Mouse (Mus musculus) heart, embryonic 15.5 days (tissue): ENCODE data around the gene Oxsr1. TPM values are rescaled to one million over a fixed set of nuclear protein-coding genes. Genes with fewer than 3 reads are reported as not detected.
"Not testable (repeated sequence)": the region's sequence is repeated elsewhere in the genome, so short reads cannot be mapped to it uniquely, and the experiment has no call there.

Experiments used
- ATAC-seq: fragments of 200-750 bp; cut with Nextera tagmentation; replicated peaks from 2 replicates; pipeline ENCODE4 v1.8.0; 2017; ENCODE audit warnings: low read depth, moderate TSS enrichment; ENCODE audit not compliant: insufficient number of reproducible peaks, insufficient read depth, low FRiP score
- H3K27ac ChIP-seq: fragments of 300-500 bp; sonication (generic); 2 replicates; pipeline ENCODE4 v1.5.1; 2015; ENCODE audit warnings: mild to moderate bottlenecking, inconsistent platforms
- H3K27me3 ChIP-seq: fragments of 300-500 bp; sonication (generic); 2 replicates; pipeline ENCODE4 v1.6.1; 2015; ENCODE audit warnings: inconsistent platforms
- H3K36me3 ChIP-seq: fragments of 300-500 bp; sonication (generic); 2 replicates; pipeline ENCODE4 v1.6.1; 2015; ENCODE audit warnings: mild to moderate bottlenecking, inconsistent platforms
- H3K4me1 ChIP-seq: fragments of 300-500 bp; sonication (generic); replicated peaks from 2 replicates; pipeline ENCODE4 v1.6.1; 2015; ENCODE audit warnings: inconsistent platforms
- H3K4me2 ChIP-seq: fragments of 300-500 bp; sonication (generic); 2 replicates; pipeline ENCODE4 v1.6.1; 2015; ENCODE audit warnings: inconsistent platforms, mild to moderate bottlenecking, moderate library complexity
- H3K4me3 ChIP-seq: fragments of 300-500 bp; sonication (generic); 2 replicates; pipeline ENCODE4 v1.5.1; 2015; ENCODE audit warnings: mild to moderate bottlenecking, inconsistent platforms
- H3K9ac ChIP-seq: fragments of 300-500 bp; sonication (generic); 2 replicates; pipeline ENCODE4 v1.6.1; 2015; ENCODE audit warnings: mild to moderate bottlenecking, inconsistent platforms
- H3K9me3 ChIP-seq: fragments of 300-500 bp; sonication (generic); replicated peaks from 2 replicates; pipeline ENCODE4 v1.6.1; 2016; ENCODE audit warnings: inconsistent platforms
- WGBS: fragments of 180-500 bp; shearing (Covaris S2); methylation state at CpG from one replicate; pipeline ENCODE4 v1.1.7; 2015; ENCODE audit warnings: mixed read lengths; 5-methylcytosine and 5-hydroxymethylcytosine counted together
- polyA plus RNA-seq: library from polyadenylated mRNA; unstranded; fragments of >200 nt; fragmentation: Nextera tagmentation; extraction: Ambion mirVana; gene quantifications from 2 replicates; pipeline ENCODE4 v1.2.1, GENCODE M21; 2015

Oxsr1 gene
- polyA plus RNA-seq, 1 experiment from 2014 or later: 6.7 TPM

GRCm38 (mm10) chr9:119243981-119244380, 78.2 kb downstream of the Oxsr1 start:
- Histone ChIP-seq H3K9ac (no peak overlapping the region), H3K4me2 (no peak overlapping the region), H3K4me1 (no peaks in the 10 kb centered on the region), H3K9me3 (no peaks in the 10 kb centered on the region), H3K4me3 (no peak overlapping the region), H3K27ac (no peak overlapping the region), H3K27me3 (no peaks in the 10 kb centered on the region), H3K36me3 (peaks cover 54% of the 10 kb centered on the region)
- 92% methylated on average over 3 of the region's 3 CpGs for WGBS
- no peak for ATAC-seq

GRCm38 (mm10) chr9:119241169-119241865, 80.9 kb downstream of the Oxsr1 start:
- no peak overlapping the region for H3K4me3 ChIP-seq
- 78% methylated on average over 11 of the region's 11 CpGs for WGBS
- no peaks in the 10 kb centered on the region for H3K9me3 ChIP-seq
- no peaks in the 10 kb centered on the region for H3K27me3 ChIP-seq
- H3K36me3 ChIP-seq: peaks cover 51% of the 10 kb centered on the region
- H3K27ac ChIP-seq: no peak overlapping the region
- no peak for ATAC-seq
- H3K9ac ChIP-seq: no peak overlapping the region
- H3K4me1 ChIP-seq: no peaks in the 10 kb centered on the region
- H3K4me2 ChIP-seq: no peak overlapping the region

GRCm38 (mm10) chr9:119240286-119240997, 81.8 kb downstream of the Oxsr1 start:
- no peaks in the 10 kb centered on the region for H3K9me3 ChIP-seq
- no peak overlapping the region for H3K27ac ChIP-seq
- no peak overlapping the region for H3K4me3 ChIP-seq
- no peak for ATAC-seq
- H3K36me3 ChIP-seq: peaks cover 46% of the 10 kb centered on the region
- H3K4me1 ChIP-seq: no peaks in the 10 kb centered on the region
- no peak overlapping the region for H3K9ac ChIP-seq
- no peak overlapping the region for H3K4me2 ChIP-seq
- no peaks in the 10 kb centered on the region for H3K27me3 ChIP-seq
- whole genome bisulfite sequencing: 84% methylated on average over 10 of the region's 10 CpGs

DNA sequence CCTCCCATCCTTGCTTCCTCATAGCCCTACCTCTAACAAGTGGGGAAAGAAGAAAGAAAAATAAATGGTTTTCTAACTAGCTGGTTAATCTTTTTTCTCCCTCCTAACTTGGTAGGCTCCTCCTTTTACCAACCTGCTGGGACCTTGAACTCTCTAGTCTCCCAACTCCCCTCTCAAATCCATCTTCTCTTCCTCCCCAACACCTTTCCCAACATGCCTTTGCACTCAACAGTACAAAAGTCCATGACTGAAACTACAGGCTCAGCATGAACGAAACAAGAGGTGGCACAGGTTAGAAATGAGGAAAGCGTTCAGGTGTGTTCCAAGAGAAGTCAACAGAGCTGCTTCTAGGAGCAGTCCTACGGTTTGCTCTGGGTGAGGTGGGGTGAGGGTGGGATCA, 83.0 kb downstream of the Oxsr1 start:
- Histone ChIP-seq H3K36me3 (peaks cover 40% of the 10 kb centered on the region), H3K4me2 (no peak overlapping the region), H3K27ac (no peak overlapping the region), H3K4me1 (no peaks in the 10 kb centered on the region), H3K27me3 (no peaks in the 10 kb centered on the region), H3K9ac (no peak overlapping the region), H3K9me3 (no peaks in the 10 kb centered on the region), H3K4me3 (no peak overlapping the region)
- ATAC-seq: no peak
- 98% methylated on average over 3 of the region's 3 CpGs for WGBS

DNA sequence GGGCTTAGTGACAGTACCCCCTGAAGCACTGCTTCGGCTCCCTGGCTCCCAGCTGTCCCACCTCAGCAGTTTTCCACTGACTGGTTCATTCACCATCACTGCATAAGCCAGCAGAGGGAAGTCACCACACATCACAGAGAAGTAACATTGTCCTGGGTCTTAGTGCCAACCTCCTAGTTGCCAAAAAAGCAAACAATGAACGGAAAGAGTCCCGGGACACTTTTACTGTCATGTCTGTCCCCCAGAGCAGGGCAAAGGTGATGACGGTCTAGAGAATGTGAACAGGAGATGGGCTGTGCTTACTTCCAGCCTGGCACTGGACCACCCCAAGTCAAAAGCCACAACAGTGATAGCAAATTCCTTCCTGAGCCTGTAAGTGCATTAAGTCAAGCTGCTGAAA, 83.4 kb downstream of the Oxsr1 start:
- no peaks in the 10 kb centered on the region for H3K4me1 ChIP-seq
- no peaks in the 10 kb centered on the region for H3K9me3 ChIP-seq
- no peak for ATAC-seq
- H3K4me2 ChIP-seq: no peak overlapping the region
- H3K9ac ChIP-seq: no peak overlapping the region
- H3K36me3 ChIP-seq: peaks cover 35% of the 10 kb centered on the region
- no peak overlapping the region for H3K4me3 ChIP-seq
- WGBS: 83% methylated on average over 4 of the region's 4 CpGs
- no peak overlapping the region for H3K27ac ChIP-seq
- H3K27me3 ChIP-seq: no peaks in the 10 kb centered on the region

GRCm38 (mm10) chr9:119231552-119231951, 90.7 kb downstream of the Oxsr1 start:
- Histone ChIP-seq H3K9ac (no peak overlapping the region), H3K9me3 (no peaks in the 10 kb centered on the region), H3K27me3 (no peaks in the 10 kb centered on the region), H3K4me1 (no peaks in the 10 kb centered on the region), H3K27ac (no peak overlapping the region), H3K4me3 (no peak overlapping the region), H3K36me3 (no peaks in the 10 kb centered on the region), H3K4me2 (no peak overlapping the region)
- 94% methylated on average over 7 of the region's 7 CpGs for WGBS
- ATAC-seq: no peak

DNA sequence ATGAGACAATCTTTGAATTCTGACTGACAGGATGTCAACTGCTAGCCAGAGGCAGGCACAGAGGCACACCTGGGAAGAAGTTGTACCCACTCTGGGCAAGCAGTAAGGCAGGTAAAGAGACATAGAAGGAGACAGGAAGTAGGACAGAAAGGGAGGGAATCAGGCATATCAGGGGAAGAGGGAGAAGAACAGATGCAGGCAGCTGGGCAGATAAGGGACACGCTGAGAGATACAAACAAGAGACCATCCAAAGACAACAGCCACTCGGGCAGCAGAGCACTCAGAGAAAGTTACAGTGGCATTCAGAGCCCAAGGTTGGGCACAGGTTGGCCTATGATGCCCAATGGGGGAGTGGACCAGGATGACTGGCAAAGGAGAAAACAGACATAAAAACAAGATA, 91.4 kb downstream of the Oxsr1 start:
- Histone ChIP-seq H3K9ac (no peak overlapping the region), H3K27ac (no peak overlapping the region), H3K4me1 (no peaks in the 10 kb centered on the region), H3K9me3 (no peaks in the 10 kb centered on the region), H3K4me3 (no peak overlapping the region), H3K36me3 (peaks cover 4% of the 10 kb centered on the region; the same call in 1 of the 2 replicates), H3K27me3 (no peaks in the 10 kb centered on the region), H3K4me2 (no peak overlapping the region)
- no peak; the same call in 1 of the 2 replicates for ATAC-seq
- WGBS: 61% methylated on average over 2 of the region's 2 CpGs

GRCm38 (mm10) chr9:119220249-119220648, 102.0 kb downstream of the Oxsr1 start:
- no peak for ATAC-seq
- Histone ChIP-seq H3K4me1 (no peaks in the 10 kb centered on the region), H3K9ac (no peak overlapping the region), H3K36me3 (peaks cover 3% of the 10 kb centered on the region; the same call in 1 of the 2 replicates), H3K4me3 (no peak overlapping the region), H3K27ac (no peak overlapping the region), H3K27me3 (no peaks in the 10 kb centered on the region), H3K9me3 (no peaks in the 10 kb centered on the region; the same call in 1 of the 2 replicates), H3K4me2 (no peak overlapping the region)
- 75% methylated on average over 4 of the region's 4 CpGs for WGBS

- H3K27ac ChIP-seq: no peak overlapping the region
- peaks cover 1% of the 10 kb centered on the region; the same call in 1 of the 2 replicates for H3K36me3 ChIP-seq
- no peaks in the 10 kb centered on the region for H3K4me1 ChIP-seq
- H3K9me3 ChIP-seq: no peaks in the 10 kb centered on the region; the same call in 1 of the 2 replicates
- no peak overlapping the region for H3K4me2 ChIP-seq
- H3K27me3 ChIP-seq: no peaks in the 10 kb centered on the region
- no peak for ATAC-seq
- no peak overlapping the region for H3K4me3 ChIP-seq
- no peak overlapping the region for H3K9ac ChIP-seq
- WGBS: 52% methylated on average over 2 of the region's 2 CpGs
Measured at GRCm38 (mm10) chr9:119219667-119220066, 102.6 kb downstream of the Oxsr1 start.

DNA sequence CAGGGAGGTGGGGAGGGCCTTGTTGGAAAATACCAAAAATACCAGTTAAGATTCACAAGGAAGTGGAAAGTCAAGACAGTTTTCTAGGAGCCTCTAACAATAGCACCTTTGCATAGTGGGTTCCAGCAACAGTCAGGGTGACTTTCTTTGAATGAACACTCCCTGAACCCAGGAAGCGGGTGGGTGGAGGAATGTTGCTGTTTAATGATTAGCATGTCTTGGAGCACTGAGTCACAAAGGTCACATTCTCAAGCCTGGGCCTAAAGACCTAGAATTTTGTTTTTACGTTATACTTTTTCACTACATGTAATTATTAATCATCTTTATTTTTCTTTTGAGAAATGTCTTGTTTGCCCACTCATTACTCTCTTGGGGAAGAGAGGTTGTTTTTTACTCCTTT, 106.9 kb downstream of the Oxsr1 start:
- not testable (repeated sequence) for H3K4me3 ChIP-seq, ATAC-seq, H3K9ac ChIP-seq, H3K27me3 ChIP-seq, H3K27ac ChIP-seq, H3K4me1 ChIP-seq, H3K36me3 ChIP-seq, H3K4me2 ChIP-seq, H3K9me3 ChIP-seq
- WGBS: 88% methylated on average over 2 of the region's 2 CpGs

DNA sequence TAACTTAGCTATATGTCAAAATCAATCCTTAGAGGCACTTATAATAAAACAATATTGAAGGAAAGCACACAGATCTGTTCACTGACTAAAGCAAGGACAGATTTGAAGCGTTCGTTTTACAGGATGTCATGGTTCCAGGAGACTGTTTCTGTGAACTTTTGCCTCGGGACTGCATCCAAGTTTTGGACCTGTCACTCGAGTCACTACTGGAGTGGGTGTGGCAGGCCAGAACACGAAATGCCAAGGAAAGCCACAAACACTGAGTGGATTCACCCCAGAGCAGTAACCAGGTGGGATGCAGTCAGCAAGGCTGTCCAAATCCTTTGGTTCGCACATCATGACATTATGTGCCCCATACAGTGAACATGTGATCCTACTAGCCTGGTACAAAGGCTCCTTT, 107.6 kb downstream of the Oxsr1 start:
- Histone ChIP-seq H3K27me3 (no peaks in the 10 kb centered on the region), H3K4me3 (no peak overlapping the region), H3K9ac (no peak overlapping the region), H3K36me3 (no peaks in the 10 kb centered on the region; the same call in 1 of the 2 replicates), H3K27ac (no peak overlapping the region), H3K4me1 (no peaks in the 10 kb centered on the region), H3K9me3 (no peaks in the 10 kb centered on the region; the same call in 1 of the 2 replicates), H3K4me2 (no peak overlapping the region)
- WGBS: 75% methylated on average over 6 of the region's 6 CpGs
- ATAC-seq: no peak
